Mouse (Mus musculus): ENCODE measurements at regions not wholly inside any gene's neighbourhood (a gene's known extent, or its start where the extent isn't known, plus 50 kb on each side); places are given as distances from the start of the nearest gene placed in this dataset.

GRCm38 (mm10) chr5:64519036-64519435 is 284.2 kb upstream of the Klf3 start:
- H3K27me3 ChIP-seq (ENCODE audit: control insufficient read depth, insufficient read depth, low read length) = no peaks in the 10 kb centered on the region
- no peak overlapping the region for H3K4me2 ChIP-seq (replicated peaks; ENCODE audit: low read depth, low read length)
- 67% methylated on average over 7 of the region's 7 CpGs for WGBS
- H3K27ac ChIP-seq (ENCODE audit: low read length) = no peak overlapping the region
- no peak overlapping the region for H3K4me3 ChIP-seq (ENCODE audit: low read depth, low read length)
- H3K9me3 ChIP-seq (ENCODE audit: control insufficient read depth, low read depth, low read length) = no peaks in the 10 kb centered on the region
- no peak overlapping the region for H3K9ac ChIP-seq (replicated peaks; ENCODE audit: low read depth, low read length)
- H3K36me3 ChIP-seq (ENCODE audit: control insufficient read depth, insufficient read depth, low read length) = no peaks in the 10 kb centered on the region
- no peak for ATAC-seq (ENCODE audit: insufficient number of reproducible peaks, insufficient read depth, low FRiP score, low read depth)
- H3K4me1 ChIP-seq (ENCODE audit: control insufficient read depth, insufficient read depth, low read length) = 0 out of 2 replicates have a peak, but pooled peaks cover 4% of the 10 kb centered on the region

DNA sequence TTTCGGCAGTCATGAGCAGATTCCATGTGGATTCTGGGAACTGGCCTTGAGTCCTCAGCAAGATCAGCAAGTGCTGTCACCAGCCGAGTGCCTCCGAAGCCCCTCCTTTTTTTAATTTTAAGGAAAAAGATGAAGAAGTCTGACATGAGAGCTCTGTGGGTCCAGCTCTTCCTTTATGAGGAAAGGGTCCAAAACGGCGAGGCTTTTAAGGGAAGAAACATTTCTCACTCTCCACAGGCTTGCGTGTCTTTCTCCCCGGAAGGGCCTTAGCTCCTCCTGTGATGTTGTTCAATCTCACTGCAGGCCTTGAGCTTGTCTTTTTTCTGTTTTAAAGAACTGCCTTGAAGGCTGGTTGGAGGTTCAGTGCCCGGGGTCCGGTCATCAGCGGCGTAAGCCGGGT is 283.5 kb upstream of the Klf3 start:
- H3K4me1 ChIP-seq (ENCODE audit: control insufficient read depth, insufficient read depth, low read length) = 0 out of 2 replicates have a peak, but pooled peaks cover 4% of the 10 kb centered on the region
- no peak overlapping the region for H3K4me3 ChIP-seq (ENCODE audit: low read depth, low read length)
- no peaks in the 10 kb centered on the region for H3K9me3 ChIP-seq (ENCODE audit: control insufficient read depth, low read depth, low read length)
- H3K9ac ChIP-seq (replicated peaks; ENCODE audit: low read depth, low read length) = no peak overlapping the region
- no peak for ATAC-seq (ENCODE audit: insufficient number of reproducible peaks, insufficient read depth, low FRiP score, low read depth)
- H3K4me2 ChIP-seq (replicated peaks; ENCODE audit: low read depth, low read length) = no peak overlapping the region
- 79% methylated on average over 12 of the region's 12 CpGs for WGBS
- H3K27ac ChIP-seq (ENCODE audit: low read length) = no peak overlapping the region
- H3K36me3 ChIP-seq (ENCODE audit: control insufficient read depth, insufficient read depth, low read length) = no peaks in the 10 kb centered on the region
- no peaks in the 10 kb centered on the region for H3K27me3 ChIP-seq (ENCODE audit: control insufficient read depth, insufficient read depth, low read length)

DNA sequence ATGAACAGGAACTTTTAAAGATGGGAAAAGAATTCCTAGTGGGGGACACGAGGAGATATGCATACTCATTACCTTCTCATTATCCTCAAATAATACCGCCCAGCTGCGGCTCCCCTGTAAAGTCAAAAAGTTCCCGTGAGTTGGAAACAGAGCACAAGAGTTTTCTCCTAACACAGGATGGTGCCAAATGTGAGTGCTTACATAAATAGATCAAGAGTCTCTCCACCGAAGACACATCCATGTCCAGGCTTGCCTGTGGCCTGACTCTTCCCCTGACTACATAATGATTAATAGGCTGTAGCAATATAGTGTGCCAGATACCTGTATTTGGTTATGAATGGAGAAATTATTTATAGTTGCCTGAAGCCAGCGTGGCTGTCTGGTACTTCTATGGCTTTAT is 281.8 kb upstream of the Klf3 start:
- Histone ChIP-seq H3K4me2 (replicated peaks; ENCODE audit: low read depth, low read length) (no peak overlapping the region), H3K27me3 (ENCODE audit: control insufficient read depth, insufficient read depth, low read length) (no peaks in the 10 kb centered on the region), H3K27ac (ENCODE audit: low read length) (no peak overlapping the region), H3K4me1 (ENCODE audit: control insufficient read depth, insufficient read depth, low read length) (0 out of 2 replicates have a peak, but pooled peaks cover 4% of the 10 kb centered on the region), H3K9ac (replicated peaks; ENCODE audit: low read depth, low read length) (no peak overlapping the region), H3K4me3 (ENCODE audit: low read depth, low read length) (no peak overlapping the region), H3K9me3 (ENCODE audit: control insufficient read depth, low read depth, low read length) (no peaks in the 10 kb centered on the region), H3K36me3 (ENCODE audit: control insufficient read depth, insufficient read depth, low read length) (no peaks in the 10 kb centered on the region)
- ATAC-seq (ENCODE audit: insufficient number of reproducible peaks, insufficient read depth, low FRiP score, low read depth) = no peak
- 65% methylated on average over 6 of the region's 6 CpGs for WGBS

GRCm38 (mm10) chr5:64521969-64522368 is 281.2 kb upstream of the Klf3 start:
- no peak; the same call in 1 of the 2 replicates for ATAC-seq (ENCODE audit: insufficient number of reproducible peaks, insufficient read depth, low FRiP score, low read depth)
- Histone ChIP-seq H3K4me2 (replicated peaks; ENCODE audit: low read depth, low read length) (no peak overlapping the region), H3K4me3 (ENCODE audit: low read depth, low read length) (no peak overlapping the region), H3K9me3 (ENCODE audit: control insufficient read depth, low read depth, low read length) (no peaks in the 10 kb centered on the region), H3K9ac (replicated peaks; ENCODE audit: low read depth, low read length) (no peak overlapping the region), H3K36me3 (ENCODE audit: control insufficient read depth, insufficient read depth, low read length) (no peaks in the 10 kb centered on the region), H3K4me1 (ENCODE audit: control insufficient read depth, insufficient read depth, low read length) (0 out of 2 replicates have a peak, but pooled peaks cover 4% of the 10 kb centered on the region), H3K27me3 (ENCODE audit: control insufficient read depth, insufficient read depth, low read length) (no peaks in the 10 kb centered on the region), H3K27ac (ENCODE audit: low read length) (no peak overlapping the region)
- 36% methylated on average over 5 of the region's 5 CpGs for WGBS

- WGBS = 86% methylated on average over 3 of the region's 3 CpGs
- Histone ChIP-seq H3K27ac (ENCODE audit: low read length) (no peak overlapping the region), H3K4me3 (ENCODE audit: low read depth, low read length) (no peak overlapping the region), H3K4me1 (ENCODE audit: control insufficient read depth, insufficient read depth, low read length) (no peaks in the 10 kb centered on the region), H3K9ac (replicated peaks; ENCODE audit: low read depth, low read length) (no peak overlapping the region), H3K27me3 (ENCODE audit: control insufficient read depth, insufficient read depth, low read length) (no peaks in the 10 kb centered on the region), H3K9me3 (ENCODE audit: control insufficient read depth, low read depth, low read length) (no peaks in the 10 kb centered on the region), H3K36me3 (ENCODE audit: control insufficient read depth, insufficient read depth, low read length) (no peaks in the 10 kb centered on the region), H3K4me2 (replicated peaks; ENCODE audit: low read depth, low read length) (no peak overlapping the region)
- ATAC-seq (ENCODE audit: insufficient number of reproducible peaks, insufficient read depth, low FRiP score, low read depth) = no peak
Measured at GRCm38 (mm10) chr5:64526521-64526920, 276.7 kb upstream of the Klf3 start.

DNA sequence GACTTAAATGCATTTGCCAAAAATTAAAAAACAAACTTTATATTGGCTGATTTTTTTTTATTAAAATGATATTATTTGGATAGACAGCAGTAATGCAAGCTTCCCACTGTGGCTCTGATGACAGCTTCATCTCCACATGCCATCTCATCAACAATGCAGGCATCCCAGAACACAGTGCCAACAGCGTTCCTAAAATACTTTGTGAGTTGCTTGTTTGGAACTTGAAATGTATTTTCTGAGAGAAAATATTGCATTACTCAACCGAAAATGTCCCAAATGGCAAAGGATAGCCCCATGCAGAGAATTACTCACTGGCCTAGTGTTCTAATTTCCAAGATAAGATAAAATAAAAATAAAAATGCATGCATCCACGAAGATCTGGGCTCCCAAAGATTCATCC is 275.2 kb upstream of the Klf3 start:
- WGBS = 86% methylated on average over 3 of the region's 3 CpGs
- Histone ChIP-seq H3K9me3 (ENCODE audit: control insufficient read depth, low read depth, low read length) (no peaks in the 10 kb centered on the region), H3K27ac (ENCODE audit: low read length) (no peak overlapping the region), H3K4me1 (ENCODE audit: control insufficient read depth, insufficient read depth, low read length) (no peaks in the 10 kb centered on the region), H3K27me3 (ENCODE audit: control insufficient read depth, insufficient read depth, low read length) (no peaks in the 10 kb centered on the region), H3K4me3 (ENCODE audit: low read depth, low read length) (no peak overlapping the region), H3K9ac (replicated peaks; ENCODE audit: low read depth, low read length) (no peak overlapping the region), H3K4me2 (replicated peaks; ENCODE audit: low read depth, low read length) (no peak overlapping the region), H3K36me3 (ENCODE audit: control insufficient read depth, insufficient read depth, low read length) (no peaks in the 10 kb centered on the region)
- no peak for ATAC-seq (ENCODE audit: insufficient number of reproducible peaks, insufficient read depth, low FRiP score, low read depth)

- no peaks in the 10 kb centered on the region for H3K27me3 ChIP-seq (ENCODE audit: control insufficient read depth, insufficient read depth, low read length)
- H3K9ac ChIP-seq (replicated peaks; ENCODE audit: low read depth, low read length) = no peak overlapping the region
- no peak for ATAC-seq (ENCODE audit: insufficient number of reproducible peaks, insufficient read depth, low FRiP score, low read depth)
- H3K4me2 ChIP-seq (replicated peaks; ENCODE audit: low read depth, low read length) = no peak overlapping the region
- WGBS = 79% methylated on average over 4 of the region's 4 CpGs
- no peak overlapping the region for H3K27ac ChIP-seq (ENCODE audit: low read length)
- no peaks in the 10 kb centered on the region for H3K9me3 ChIP-seq (ENCODE audit: control insufficient read depth, low read depth, low read length)
- no peak overlapping the region for H3K4me3 ChIP-seq (ENCODE audit: low read depth, low read length)
- no peaks in the 10 kb centered on the region for H3K36me3 ChIP-seq (ENCODE audit: control insufficient read depth, insufficient read depth, low read length)
- H3K4me1 ChIP-seq (ENCODE audit: control insufficient read depth, insufficient read depth, low read length) = peaks cover 18% of the 10 kb centered on the region
Measured at GRCm38 (mm10) chr5:64534371-64534770, 268.8 kb upstream of the Klf3 start.

DNA sequence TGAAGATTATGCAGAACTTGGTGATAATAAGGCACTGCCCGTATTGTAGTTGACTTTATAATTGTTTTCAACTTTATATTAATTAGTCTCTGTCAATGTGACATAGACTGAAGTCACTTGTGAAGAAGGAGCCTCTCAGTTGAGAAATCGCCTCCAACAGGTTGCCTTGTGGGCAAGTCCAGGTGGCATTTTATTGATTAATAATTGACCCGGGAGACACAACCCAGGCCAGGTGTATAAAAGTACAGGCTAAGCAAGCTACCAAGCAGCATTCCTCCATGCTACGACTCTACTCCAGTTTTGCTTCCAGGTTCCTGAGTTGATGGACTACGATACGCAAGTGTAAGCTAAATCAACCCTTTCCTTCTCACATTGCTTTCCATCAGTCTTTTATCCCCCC is 268.2 kb upstream of the Klf3 start:
- H3K9me3 ChIP-seq (ENCODE audit: control insufficient read depth, low read depth, low read length) = no peaks in the 10 kb centered on the region
- no peak overlapping the region for H3K27ac ChIP-seq (ENCODE audit: low read length)
- WGBS = 84% methylated on average over 6 of the region's 6 CpGs
- no peak overlapping the region for H3K4me2 ChIP-seq (replicated peaks; ENCODE audit: low read depth, low read length)
- H3K9ac ChIP-seq (replicated peaks; ENCODE audit: low read depth, low read length) = no peak overlapping the region
- no peak for ATAC-seq (ENCODE audit: insufficient number of reproducible peaks, insufficient read depth, low FRiP score, low read depth)
- no peaks in the 10 kb centered on the region for H3K27me3 ChIP-seq (ENCODE audit: control insufficient read depth, insufficient read depth, low read length)
- H3K4me1 ChIP-seq (ENCODE audit: control insufficient read depth, insufficient read depth, low read length) = peaks cover 18% of the 10 kb centered on the region
- no peak overlapping the region for H3K4me3 ChIP-seq (ENCODE audit: low read depth, low read length)
- H3K36me3 ChIP-seq (ENCODE audit: control insufficient read depth, insufficient read depth, low read length) = no peaks in the 10 kb centered on the region

DNA sequence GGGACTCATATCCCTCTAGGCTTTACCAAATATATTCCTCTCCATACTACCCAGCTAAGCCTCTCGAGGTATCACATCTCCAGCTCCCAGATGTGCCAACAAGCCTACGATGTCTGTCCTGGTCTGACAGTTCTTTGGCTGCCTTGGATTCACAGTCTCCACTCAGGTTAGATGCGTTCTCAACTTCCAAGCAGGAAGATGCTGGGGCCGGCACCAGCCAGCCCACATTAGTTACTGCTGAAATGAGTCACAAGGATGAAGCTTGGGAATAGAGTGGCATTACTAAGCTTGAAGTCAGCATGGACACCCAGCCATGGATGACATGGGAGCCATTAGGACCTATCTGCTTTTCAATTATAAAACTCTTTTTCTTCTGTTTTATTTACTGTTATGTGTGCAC is 267.6 kb upstream of the Klf3 start:
- H3K27me3 ChIP-seq (ENCODE audit: control insufficient read depth, insufficient read depth, low read length) = no peaks in the 10 kb centered on the region
- no peak for ATAC-seq (ENCODE audit: insufficient number of reproducible peaks, insufficient read depth, low FRiP score, low read depth)
- no peak overlapping the region for H3K9ac ChIP-seq (replicated peaks; ENCODE audit: low read depth, low read length)
- H3K4me1 ChIP-seq (ENCODE audit: control insufficient read depth, insufficient read depth, low read length) = peaks cover 18% of the 10 kb centered on the region
- no peaks in the 10 kb centered on the region for H3K9me3 ChIP-seq (ENCODE audit: control insufficient read depth, low read depth, low read length)
- 0 out of 2 replicates have a peak overlapping the region, but pooled peaks have one; percentile 68 for H3K27ac ChIP-seq (ENCODE audit: low read length)
- H3K36me3 ChIP-seq (ENCODE audit: control insufficient read depth, insufficient read depth, low read length) = no peaks in the 10 kb centered on the region
- 93% methylated on average over 4 of the region's 4 CpGs for WGBS
- no peak overlapping the region for H3K4me2 ChIP-seq (replicated peaks; ENCODE audit: low read depth, low read length)
- H3K4me3 ChIP-seq (ENCODE audit: low read depth, low read length) = no peak overlapping the region
